Mouse (Mus musculus) forebrain, embryonic 12.5 days (tissue): ENCODE measurements around the gene Rexo2. TPM values are rescaled to one million over a fixed set of nuclear protein-coding genes. Genes with fewer than 3 reads are reported as not detected.
A peak's percentile ranks its signal among the peaks of the same experiment; 100 is the strongest.
"Not testable (repeated sequence)": the region's sequence is repeated elsewhere in the genome, so short reads cannot be mapped to it uniquely, and the experiment has no call there.

Source experiments
- ATAC-seq: fragments of 200-750 bp; cut with Nextera tagmentation; 2 replicates; pipeline ENCODE4 v1.8.0; 2017; ENCODE audit warnings: moderate TSS enrichment; ENCODE audit not compliant: low FRiP score
- H3K27ac ChIP-seq: fragments of 300-500 bp; sonication (generic); 2 replicates; pipeline ENCODE4 v1.5.1; 2016; ENCODE audit warnings: mild to moderate bottlenecking
- H3K27me3 ChIP-seq: fragments of 300-500 bp; sonication (generic); 2 replicates; pipeline ENCODE4 v1.6.1; 2016; ENCODE audit warnings: mild to moderate bottlenecking
- H3K36me3 ChIP-seq: fragments of 300-500 bp; sonication (generic); replicated peaks from 2 replicates; pipeline ENCODE4 v1.6.1; 2016; ENCODE audit warnings: mild to moderate bottlenecking
- H3K4me1 ChIP-seq: fragments of 300-500 bp; sonication (generic); 2 replicates; pipeline ENCODE4 v1.6.1; 2016
- H3K4me2 ChIP-seq: fragments of 300-500 bp; sonication (generic); 2 replicates; pipeline ENCODE4 v1.6.1; 2016; ENCODE audit warnings: mild to moderate bottlenecking, moderate library complexity
- H3K4me3 ChIP-seq: fragments of 300-500 bp; sonication (generic); replicated peaks from 2 replicates; pipeline ENCODE4 v1.5.1; 2016; ENCODE audit warnings: mild to moderate bottlenecking
- H3K9ac ChIP-seq: fragments of 300-500 bp; sonication (generic); 2 replicates; pipeline ENCODE4 v1.6.1; 2016; ENCODE audit warnings: mild to moderate bottlenecking
- H3K9me3 ChIP-seq: fragments of 300-500 bp; sonication (generic); 2 replicates; pipeline ENCODE4 v1.6.1; 2016
- WGBS: fragments of 180-500 bp; shearing (Covaris S2); methylation state at CpG from one replicate; pipeline ENCODE4 v1.1.7; 2016; 5-methylcytosine and 5-hydroxymethylcytosine counted together
- polyA plus RNA-seq: library from polyadenylated mRNA; unstranded; fragments of >200 nt; fragmentation: Nextera tagmentation; extraction: Ambion mirVana; gene quantifications from 2 replicates; pipeline ENCODE4 v1.2.1, GENCODE M21; 2016

Gene Rexo2
- polyA plus RNA-seq = 95.8 and 107 TPM in 2 replicates

GRCm38 (mm10) chr9:48480411-48481213 lies at the start of gene Rexo2:
TSS of gene Rexo2 (minus strand) at chr9:48480623.
- Histone ChIP-seq H3K4me3 (peak within 1 kb of the TSS; percentile 81), H3K4me1 (peaks cover 13% of the 10 kb centered on the region), H3K4me2 (peak within 1 kb of the TSS; percentile 83), H3K9me3 (no peaks in the 10 kb centered on the region), H3K9ac (peak within 1 kb of the TSS; percentile 80), H3K36me3 (peaks cover 13% of the 10 kb centered on the region; the same call in 1 of the 2 replicates), H3K27ac (no peak within 1 kb of the TSS), H3K27me3 (no peaks in the 10 kb centered on the region)
- WGBS = 2% methylated on average over 49 of the region's 49 CpGs
- ATAC-seq = peak; percentile 98

DNA sequence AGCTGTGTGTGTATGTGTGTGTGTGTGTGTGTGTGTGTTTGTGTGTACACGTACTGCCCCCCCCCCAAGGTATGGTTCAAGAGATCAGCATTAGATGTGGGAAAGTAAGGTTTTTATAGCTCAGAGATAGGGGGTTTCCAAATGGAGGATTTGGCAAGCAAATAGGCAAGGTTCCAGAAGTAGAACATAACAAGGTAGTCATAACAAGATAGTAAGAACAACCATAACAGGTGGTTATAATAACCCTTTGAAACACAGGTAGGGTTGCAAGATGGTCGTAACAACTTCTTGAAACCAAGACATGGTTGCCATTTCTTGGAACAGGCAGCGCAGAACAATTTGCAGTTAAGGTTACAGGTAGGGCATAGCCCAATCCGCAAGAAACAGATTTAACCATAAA lies 46.1 kb upstream of the Rexo2 start:
- no peak overlapping the region for H3K27ac ChIP-seq
- no peak overlapping the region for H3K4me3 ChIP-seq
- H3K4me1 ChIP-seq = no peaks in the 10 kb centered on the region
- no peaks in the 10 kb centered on the region for H3K9me3 ChIP-seq
- ATAC-seq = no peak
- H3K4me2 ChIP-seq = no peak overlapping the region
- H3K27me3 ChIP-seq = no peaks in the 10 kb centered on the region
- H3K9ac ChIP-seq = no peak overlapping the region
- no peaks in the 10 kb centered on the region for H3K36me3 ChIP-seq
- WGBS = 94% methylated on average over 4 of the region's 4 CpGs

- Histone ChIP-seq H3K9me3 (no peaks in the 10 kb centered on the region), H3K27ac (no peak overlapping the region), H3K4me1 (no peaks in the 10 kb centered on the region), H3K36me3 (no peaks in the 10 kb centered on the region), H3K4me2 (no peak overlapping the region), H3K9ac (no peak overlapping the region), H3K4me3 (no peak overlapping the region), H3K27me3 (no peaks in the 10 kb centered on the region)
- ATAC-seq = no peak
- 19% methylated on average over 1 of the region's 1 CpGs for WGBS
Measured at GRCm38 (mm10) chr9:48525566-48525965, 45.1 kb upstream of the Rexo2 start.

DNA sequence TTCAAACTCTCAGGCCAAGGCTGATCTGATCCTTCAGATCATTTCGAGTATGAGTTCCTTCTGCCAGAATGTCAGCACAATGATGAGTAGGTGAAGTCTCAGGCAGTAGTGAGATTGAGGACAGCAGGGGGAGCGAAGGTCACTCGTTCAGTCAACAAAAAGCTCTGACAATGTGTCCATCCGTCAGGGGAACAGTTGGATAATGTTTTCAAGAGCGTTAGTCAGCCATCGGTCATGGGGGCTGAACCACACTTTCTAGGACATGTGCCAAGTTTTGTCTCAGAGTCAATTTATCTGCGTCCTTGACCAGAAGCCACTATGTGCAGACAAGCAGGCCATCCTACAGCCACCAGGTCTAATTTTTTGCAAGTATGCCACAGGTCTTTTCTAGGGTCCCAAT lies 40.0 kb upstream of the Rexo2 start:
- whole genome bisulfite sequencing = 68% methylated on average over 4 of the region's 7 CpGs
- not testable (repeated sequence) for H3K27ac ChIP-seq, H3K9me3 ChIP-seq, H3K9ac ChIP-seq, H3K4me1 ChIP-seq, H3K4me3 ChIP-seq, H3K27me3 ChIP-seq, H3K4me2 ChIP-seq, H3K36me3 ChIP-seq, ATAC-seq

GRCm38 (mm10) chr9:48517372-48518130 lies 37.1 kb upstream of the Rexo2 start:
- H3K4me1 ChIP-seq = peaks cover 9% of the 10 kb centered on the region
- H3K9me3 ChIP-seq = no peaks in the 10 kb centered on the region
- H3K4me3 ChIP-seq = 0 out of 2 replicates have a peak overlapping the region, but pooled peaks have one; percentile 10
- 27% methylated on average over 19 of the region's 19 CpGs for WGBS
- peak overlapping the region; percentile 43 for H3K4me2 ChIP-seq
- H3K9ac ChIP-seq = no peak overlapping the region
- H3K27ac ChIP-seq = peak overlapping the region; percentile 78
- no peaks in the 10 kb centered on the region for H3K36me3 ChIP-seq
- no peaks in the 10 kb centered on the region for H3K27me3 ChIP-seq
- ATAC-seq = peak; percentile 76; the same call in 1 of the 2 replicates

DNA sequence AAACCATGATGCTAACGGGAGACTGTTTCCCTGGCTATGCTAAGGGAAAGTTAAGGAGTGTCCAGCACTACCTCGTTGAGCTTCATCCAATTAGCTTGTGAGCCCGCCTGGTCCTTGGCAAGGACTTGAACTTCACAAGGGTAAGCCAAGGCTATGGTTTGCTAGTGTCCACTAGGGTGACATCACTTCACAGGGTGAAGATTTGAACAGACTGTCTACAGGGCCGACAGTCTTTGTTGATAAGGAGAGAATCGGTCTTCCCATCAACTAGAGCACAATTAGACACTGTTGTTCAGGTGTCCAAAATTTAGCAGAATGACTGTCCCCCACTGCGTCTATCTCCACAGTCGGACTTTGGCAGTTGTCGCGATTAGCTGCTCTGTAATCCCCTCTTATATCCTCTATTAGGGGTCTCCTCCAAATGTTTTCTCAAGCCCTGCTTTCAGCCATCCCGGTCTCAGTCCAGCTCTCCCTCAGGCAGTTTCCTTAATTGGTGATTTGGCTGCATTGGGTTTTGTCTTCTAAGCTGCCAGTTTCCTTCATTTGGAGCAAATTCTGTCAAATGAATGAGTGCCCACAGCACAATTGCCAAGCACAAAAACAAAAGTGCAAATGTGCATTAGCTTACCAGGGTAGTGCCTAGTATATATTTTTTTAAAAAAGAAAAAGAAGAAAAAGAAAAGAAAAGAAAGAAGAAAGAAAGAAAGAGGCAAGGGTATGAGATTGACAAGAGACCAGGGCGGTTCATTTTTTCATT lies 36.4 kb upstream of the Rexo2 start:
- peak overlapping the region; percentile 78 for H3K27ac ChIP-seq
- no peaks in the 10 kb centered on the region for H3K9me3 ChIP-seq
- H3K36me3 ChIP-seq = no peaks in the 10 kb centered on the region
- H3K4me2 ChIP-seq = peak overlapping the region; percentile 43
- 0 out of 2 replicates have a peak overlapping the region, but pooled peaks have one; percentile 10 for H3K4me3 ChIP-seq
- WGBS = 30% methylated on average over 11 of the region's 11 CpGs
- peak; percentile 76; the same call in 1 of the 2 replicates for ATAC-seq
- no peak overlapping the region for H3K9ac ChIP-seq
- no peaks in the 10 kb centered on the region for H3K27me3 ChIP-seq
- H3K4me1 ChIP-seq = peaks cover 9% of the 10 kb centered on the region

- WGBS = 83% methylated on average over 1 of the region's 1 CpGs
Measured at GRCm38 (mm10) chr9:48515332-48515731, 34.9 kb upstream of the Rexo2 start.

GRCm38 (mm10) chr9:48510134-48510533 lies 29.7 kb upstream of the Rexo2 start:
- Histone ChIP-seq H3K36me3 (no peaks in the 10 kb centered on the region), H3K4me3 (no peak overlapping the region), H3K9me3 (no peaks in the 10 kb centered on the region), H3K4me2 (no peak overlapping the region), H3K27me3 (no peaks in the 10 kb centered on the region), H3K4me1 (no peaks in the 10 kb centered on the region), H3K9ac (no peak overlapping the region), H3K27ac (no peak overlapping the region)
- no peak for ATAC-seq
- WGBS = 88% methylated on average over 5 of the region's 5 CpGs

More at GRCm38 (mm10) chr9:48515332-48515731, 34.9 kb upstream of the Rexo2 start:
- H3K4me2 ChIP-seq = no peak overlapping the region
- H3K36me3 ChIP-seq = no peaks in the 10 kb centered on the region
- H3K4me1 ChIP-seq = peaks cover 9% of the 10 kb centered on the region
- no peak overlapping the region for H3K4me3 ChIP-seq
- no peak for ATAC-seq
- no peaks in the 10 kb centered on the region for H3K9me3 ChIP-seq
- H3K27ac ChIP-seq = no peak overlapping the region
- H3K9ac ChIP-seq = no peak overlapping the region
- H3K27me3 ChIP-seq = no peaks in the 10 kb centered on the region

DNA sequence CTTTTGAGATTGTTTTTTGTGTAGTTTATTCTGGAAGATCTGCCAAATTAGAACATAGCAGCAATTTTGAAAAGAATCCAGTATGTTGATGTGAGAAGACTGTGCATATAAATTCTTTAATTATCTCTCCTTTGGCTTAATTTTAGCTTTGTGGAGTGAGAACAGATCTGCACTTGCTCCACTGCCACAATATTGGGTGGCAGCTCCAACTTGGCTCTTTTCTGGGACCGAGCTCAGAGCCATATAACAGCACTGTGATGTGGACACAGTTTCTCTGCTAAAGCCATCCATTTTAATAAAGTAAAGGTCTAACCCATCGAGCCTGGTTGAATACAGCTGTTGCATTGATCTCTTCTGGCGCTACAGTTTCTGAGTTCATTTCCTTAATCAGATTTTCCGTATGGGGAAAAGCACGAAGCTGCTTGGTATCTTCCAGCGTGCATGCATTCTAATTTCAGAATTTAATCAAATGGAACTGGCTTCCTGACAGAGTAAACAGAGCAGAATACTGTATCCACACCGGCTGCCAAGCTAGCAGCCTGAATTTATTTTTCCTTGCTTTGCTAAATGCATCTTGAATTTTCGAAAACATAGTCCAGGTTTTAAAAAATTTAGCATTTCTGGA lies 24.4 kb upstream of the Rexo2 start:
- no peak overlapping the region for H3K4me3 ChIP-seq
- no peaks in the 10 kb centered on the region for H3K9me3 ChIP-seq
- no peak overlapping the region for H3K4me2 ChIP-seq
- no peaks in the 10 kb centered on the region for H3K4me1 ChIP-seq
- H3K27me3 ChIP-seq = no peaks in the 10 kb centered on the region
- H3K36me3 ChIP-seq = no peaks in the 10 kb centered on the region
- no peak overlapping the region for H3K9ac ChIP-seq
- WGBS = 83% methylated on average over 8 of the region's 8 CpGs
- H3K27ac ChIP-seq = no peak overlapping the region
- ATAC-seq = no peak

DNA sequence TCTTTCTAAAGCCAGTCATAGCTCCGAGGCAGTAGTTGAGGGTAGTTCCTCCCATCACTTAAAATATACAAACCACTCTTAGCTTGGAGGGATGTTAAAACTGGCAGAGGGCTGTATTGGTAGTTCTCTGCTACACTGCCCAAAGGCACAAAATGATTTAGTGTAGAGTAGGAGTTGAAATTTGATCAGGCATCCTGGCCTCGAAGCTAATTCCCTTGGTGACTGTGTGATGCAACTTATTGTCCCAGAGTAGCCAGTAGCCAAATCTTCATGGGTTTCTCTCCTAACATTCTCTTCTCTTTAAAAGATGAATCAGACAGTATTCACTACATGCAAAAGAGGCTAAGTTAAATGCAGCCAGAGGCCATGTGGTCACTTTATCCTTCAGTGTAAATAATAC lies 22.6 kb upstream of the Rexo2 start:
- 77% methylated on average over 2 of the region's 2 CpGs for whole genome bisulfite sequencing
- Histone ChIP-seq H3K36me3 (no peaks in the 10 kb centered on the region), H3K4me2 (no peak overlapping the region), H3K27ac (no peak overlapping the region), H3K4me1 (no peaks in the 10 kb centered on the region), H3K9ac (no peak overlapping the region), H3K9me3 (no peaks in the 10 kb centered on the region), H3K27me3 (peaks cover 5% of the 10 kb centered on the region), H3K4me3 (no peak overlapping the region)
- ATAC-seq = no peak

DNA sequence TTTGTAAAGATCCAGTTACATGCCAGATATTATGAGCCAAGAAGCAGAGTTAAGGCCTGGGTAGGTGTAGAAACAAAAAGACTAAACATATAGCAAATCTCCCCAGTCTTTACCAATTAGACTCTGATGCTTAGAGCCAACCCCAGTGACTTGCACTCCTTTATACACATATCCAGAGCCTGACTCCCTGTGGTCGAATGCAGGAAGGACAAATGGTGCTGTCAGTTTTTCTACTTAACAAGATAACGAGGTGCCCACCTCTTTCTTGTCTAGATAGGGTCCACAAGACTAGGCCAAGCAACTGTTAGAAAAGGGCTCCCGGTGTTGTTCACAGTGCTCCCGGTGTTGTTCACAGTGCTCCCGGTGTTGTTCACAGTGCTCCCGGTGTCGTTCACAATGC lies 20.8 kb upstream of the Rexo2 start:
- H3K36me3 ChIP-seq = no peaks in the 10 kb centered on the region
- H3K27me3 ChIP-seq = peaks cover 13% of the 10 kb centered on the region
- no peak overlapping the region for H3K27ac ChIP-seq
- WGBS = 77% methylated on average over 7 of the region's 7 CpGs
- no peak overlapping the region for H3K9ac ChIP-seq
- H3K9me3 ChIP-seq = no peaks in the 10 kb centered on the region
- H3K4me3 ChIP-seq = no peak overlapping the region
- H3K4me2 ChIP-seq = no peak overlapping the region
- no peak for ATAC-seq
- H3K4me1 ChIP-seq = peaks cover 3% of the 10 kb centered on the region
